Mouse (Mus musculus): ENCODE data around the gene Abca9. TPM values are rescaled to one million over a fixed set of nuclear protein-coding genes. Genes with fewer than 3 reads are reported as not detected.

Abca9 gene
- polyA plus RNA-seq, 1 experiment from 2014 or later = 1.2 TPM

Other genes starting within 250 kb of the Abca9 start
- 0.76 and 0.87 TPM in 2 replicates for gene Abca8b, start 172.4 kb downstream of the Abca9 start, polyA plus RNA-seq (2014; fragmentation: Nextera tagmentation; extraction: Ambion mirVana)
- not detected in 2 replicates for gene Abca8a, start 72.2 kb downstream of the Abca9 start, polyA plus RNA-seq (2014; fragmentation: Nextera tagmentation; extraction: Ambion mirVana)
- 0.34 and 0.57 TPM in 2 replicates for gene Abca6, start 83.6 kb upstream of the Abca9 start, polyA plus RNA-seq (2014; fragmentation: Nextera tagmentation; extraction: Ambion mirVana)
- gene Abca5, start 169.5 kb upstream of the Abca9 start, polyA plus RNA-seq (2014; fragmentation: Nextera tagmentation; extraction: Ambion mirVana) = 2.2 and 2.5 TPM in 2 replicates
- 16.7 and 17.5 TPM in 2 replicates for gene Map2k6, start 230.9 kb upstream of the Abca9 start, polyA plus RNA-seq (2014; fragmentation: Nextera tagmentation; extraction: Ambion mirVana)